Mouse (Mus musculus) hindbrain, postnatal 0 days (tissue): ENCODE data around the gene Nup93. TPM values are rescaled to one million over a fixed set of nuclear protein-coding genes. Genes with fewer than 3 reads are reported as not detected.

Experiments used
- ATAC-seq: fragments of 200-750 bp; cut with Nextera tagmentation; 2 replicates; pipeline ENCODE4 v1.8.0; 2017; ENCODE audit warnings: mild to moderate bottlenecking, moderate TSS enrichment, moderate library complexity
- DNase-seq: peaks from one replicate; pipeline ENCODE4 v3.0.0-alpha.2; 2015; ENCODE audit warnings: low spot score
- H3K27ac ChIP-seq: fragments of 300-500 bp; sonication (generic); 2 replicates; pipeline ENCODE4 v1.5.1; 2014; ENCODE audit warnings: mild to moderate bottlenecking
- H3K27me3 ChIP-seq: fragments of 300-500 bp; sonication (generic); 2 replicates; pipeline ENCODE4 v1.6.1; 2014; ENCODE audit warnings: low read length, mixed read lengths; ENCODE audit not compliant: insufficient read depth
- H3K36me3 ChIP-seq: fragments of 300-500 bp; sonication (generic); 2 replicates; pipeline ENCODE4 v1.6.1; 2014; ENCODE audit warnings: low read length, mixed read lengths; ENCODE audit not compliant: insufficient read depth
- H3K4me1 ChIP-seq: fragments of 300-500 bp; sonication (generic); 2 replicates; pipeline ENCODE4 v1.6.1; 2014; ENCODE audit warnings: antibody characterized with exemption, low read length, mixed read lengths; ENCODE audit not compliant: insufficient read depth
- H3K4me2 ChIP-seq: fragments of 300-500 bp; sonication (generic); 2 replicates; pipeline ENCODE4 v1.6.1; 2014; ENCODE audit warnings: low read depth, mild to moderate bottlenecking, low read length, moderate library complexity, mixed read lengths
- H3K4me3 ChIP-seq: fragments of 300-500 bp; sonication (generic); 2 replicates; pipeline ENCODE4 v1.5.1; 2014; ENCODE audit warnings: low read length
- H3K9ac ChIP-seq: fragments of 300-500 bp; sonication (generic); replicated peaks from 2 replicates; pipeline ENCODE4 v1.6.1; 2014; ENCODE audit warnings: mild to moderate bottlenecking, low read length, moderate library complexity, mixed read lengths
- H3K9me3 ChIP-seq: fragments of 300-500 bp; sonication (generic); 2 replicates; pipeline ENCODE4 v1.6.1; 2016; ENCODE audit warnings: low read length, mixed read lengths
- CTCF ChIP-seq: IDR thresholded peaks from 2 replicates; pipeline ENCODE4 v1.5.1; 2016; ENCODE audit warnings: antibody characterized with exemption, control low read depth, low read depth
- WGBS: fragments of 180-500 bp; shearing (Covaris S2); extraction: QIAGEN DNeasy Blood & Tissue Kit; methylation state at CpG from one replicate; pipeline ENCODE4 v1.1.7; 2014; 5-methylcytosine and 5-hydroxymethylcytosine counted together
- polyA plus RNA-seq: library from polyadenylated mRNA; unstranded; fragments of >200 nt; fragmentation: Nextera tagmentation; extraction: Ambion mirVana; gene quantifications from 2 replicates; pipeline ENCODE4 v1.2.1, GENCODE M21; 2015
- total RNA-seq: library from RNA; depleted of rRNA; stranded (reverse); fragments of >200 nt; gene quantifications from 2 replicates; pipeline ENCODE4 v1.2.3, GENCODE M21; 2014

The Nup93 gene
- total and polyA plus RNA-seq, 2 experiments from 2014 or later: 33.1 to 44.8 TPM

DNA sequence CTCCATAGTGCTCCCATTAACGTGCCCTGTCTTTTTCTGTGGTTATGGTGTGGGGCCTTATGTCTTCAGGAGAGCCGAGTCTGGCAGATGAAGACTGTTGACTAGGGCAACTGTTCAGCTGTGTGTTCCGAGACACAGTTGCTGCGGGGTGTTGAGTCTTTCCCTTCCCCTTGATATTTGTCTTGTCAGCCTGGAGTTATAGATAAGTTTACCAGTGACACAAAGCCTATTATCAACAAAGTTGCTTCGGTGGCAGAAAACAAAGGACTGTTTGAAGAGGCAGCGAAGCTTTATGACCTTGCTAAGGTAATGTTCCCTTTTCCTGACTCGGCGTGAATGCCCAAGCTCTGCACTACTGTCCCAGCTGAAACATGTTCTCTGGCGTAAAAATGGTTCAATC is 93.3 kb downstream of the Nup93 start:
- DNase-seq (no peak), ATAC-seq (no peak)
- Histone ChIP-seq H3K4me3 (no peak overlapping the region), H3K36me3 (peaks cover 77% of the 10 kb centered on the region), H3K9me3 (no peaks in the 10 kb centered on the region), H3K9ac (no peak overlapping the region), H3K27ac (no peak overlapping the region), H3K27me3 (no peaks in the 10 kb centered on the region), H3K4me1 (no peaks in the 10 kb centered on the region), H3K4me2 (no peak overlapping the region)
- WGBS: 88% methylated on average over 9 of the region's 9 CpGs
- TF ChIP-seq CTCF: no peak

DNA sequence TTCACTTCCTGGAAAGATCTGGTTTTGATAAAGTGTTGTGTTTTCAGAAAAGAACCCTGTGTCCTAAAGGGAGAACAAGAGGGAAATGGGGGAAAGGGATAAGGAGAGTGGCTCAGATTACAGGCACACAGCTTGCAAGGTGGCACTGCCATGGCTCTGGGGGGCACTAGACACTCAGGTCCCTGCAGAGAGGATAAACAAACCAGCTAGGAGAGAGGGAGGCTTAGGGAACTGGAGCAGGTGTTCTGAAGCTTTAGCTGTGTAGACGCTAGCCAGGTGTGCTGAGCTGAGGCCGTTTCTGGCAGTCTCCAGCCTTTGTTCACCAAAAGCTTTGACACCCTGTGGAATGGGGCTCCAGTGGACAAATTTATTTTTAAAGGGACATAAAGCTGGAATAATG is 99.7 kb downstream of the Nup93 start:
- Histone ChIP-seq H3K9ac (no peak overlapping the region), H3K4me3 (no peak overlapping the region), H3K27me3 (no peaks in the 10 kb centered on the region), H3K36me3 (peaks cover 67% of the 10 kb centered on the region), H3K9me3 (no peaks in the 10 kb centered on the region), H3K4me2 (no peak overlapping the region), H3K27ac (no peak overlapping the region), H3K4me1 (no peaks in the 10 kb centered on the region)
- WGBS: 86% methylated on average over 2 of the region's 2 CpGs
- no peak for TF ChIP-seq CTCF
- no peak for ATAC-seq
- DNase-seq: no peak

DNA sequence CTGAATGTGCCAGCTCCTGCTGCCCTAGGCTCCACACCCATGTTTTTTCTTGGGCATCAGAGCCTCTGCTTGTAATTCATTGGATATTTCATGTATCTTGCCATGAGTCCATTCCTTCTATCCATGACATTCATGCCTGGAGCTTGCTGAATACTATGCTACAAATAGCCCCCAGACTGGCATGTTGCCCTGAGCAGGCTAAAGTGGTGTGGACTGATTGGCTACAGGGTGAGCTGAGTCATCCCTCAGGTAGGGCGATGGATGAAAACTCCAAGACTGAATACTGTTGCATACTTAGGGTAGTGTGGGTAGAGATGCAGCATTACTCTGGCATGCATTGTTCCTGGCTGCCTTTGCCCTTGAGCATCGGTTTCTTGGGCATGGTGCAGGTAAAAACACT is 102.9 kb downstream of the Nup93 start:
- DNase-seq: no peak
- H3K36me3 ChIP-seq: peaks cover 48% of the 10 kb centered on the region
- H3K27ac ChIP-seq: no peak overlapping the region
- H3K9ac ChIP-seq: no peak overlapping the region
- H3K9me3 ChIP-seq: no peaks in the 10 kb centered on the region
- no peak overlapping the region for H3K4me3 ChIP-seq
- no peak for ATAC-seq
- WGBS: 96% methylated on average over 2 of the region's 2 CpGs
- no peak overlapping the region for H3K4me2 ChIP-seq
- TF ChIP-seq CTCF: no peak
- no peaks in the 10 kb centered on the region for H3K27me3 ChIP-seq
- H3K4me1 ChIP-seq: no peaks in the 10 kb centered on the region

DNA sequence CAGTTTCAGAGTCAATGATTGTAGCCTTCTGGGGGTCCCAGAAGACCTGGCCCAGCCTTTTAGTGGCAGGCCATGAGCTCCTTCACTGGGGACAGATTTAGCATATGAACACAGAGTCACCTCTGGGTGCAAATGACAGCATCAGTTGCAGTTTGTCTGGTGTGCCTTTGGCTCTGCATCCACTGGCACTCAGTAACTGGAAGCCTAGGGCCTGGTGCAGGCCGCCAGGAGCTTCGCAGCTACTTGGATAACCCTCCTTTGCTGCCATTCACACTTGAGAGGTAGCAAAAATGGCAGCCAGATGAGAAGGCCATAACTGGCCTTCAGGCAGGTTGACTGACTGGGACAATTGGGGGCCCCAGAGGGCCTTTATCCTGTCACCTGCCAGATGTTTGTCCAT is 103.3 kb downstream of the Nup93 start:
- peaks cover 43% of the 10 kb centered on the region for H3K36me3 ChIP-seq
- ATAC-seq (no peak), DNase-seq (no peak)
- H3K9me3 ChIP-seq: no peaks in the 10 kb centered on the region
- H3K27ac ChIP-seq: no peak overlapping the region
- H3K9ac ChIP-seq: no peak overlapping the region
- no peaks in the 10 kb centered on the region for H3K27me3 ChIP-seq
- TF ChIP-seq CTCF: no peak
- H3K4me3 ChIP-seq: no peak overlapping the region
- WGBS: 98% methylated on average over 2 of the region's 2 CpGs
- H3K4me1 ChIP-seq: no peaks in the 10 kb centered on the region
- H3K4me2 ChIP-seq: no peak overlapping the region

DNA sequence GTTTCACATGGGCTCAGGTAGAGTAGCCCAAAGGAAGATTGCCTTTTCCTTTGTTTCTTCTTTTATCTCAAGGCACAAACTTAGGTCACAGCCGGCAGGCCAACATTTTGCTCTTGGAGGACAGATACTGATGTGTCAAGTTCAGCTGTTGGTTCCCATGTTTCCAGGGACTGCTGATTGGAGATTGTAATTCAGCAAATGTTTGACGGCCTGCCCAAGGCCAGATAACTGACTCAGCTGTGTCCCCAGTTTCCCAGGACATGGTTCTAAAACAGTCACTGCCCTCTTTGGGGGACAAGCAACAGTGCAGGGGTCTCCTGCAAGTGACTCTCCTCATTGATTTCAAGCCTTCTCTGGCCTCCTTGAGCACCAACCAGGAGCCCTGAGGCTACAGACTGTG is 105.7 kb downstream of the Nup93 start:
- ATAC-seq (no peak), DNase-seq (no peak)
- no peaks in the 10 kb centered on the region for H3K4me1 ChIP-seq
- H3K27ac ChIP-seq: no peak overlapping the region
- H3K27me3 ChIP-seq: no peaks in the 10 kb centered on the region
- peaks cover 34% of the 10 kb centered on the region for H3K36me3 ChIP-seq
- no peaks in the 10 kb centered on the region for H3K9me3 ChIP-seq
- H3K4me3 ChIP-seq: no peak overlapping the region
- no peak overlapping the region for H3K4me2 ChIP-seq
- no peak overlapping the region for H3K9ac ChIP-seq
- WGBS: 88% methylated on average over 2 of the region's 2 CpGs
- no peak for TF ChIP-seq CTCF

DNA sequence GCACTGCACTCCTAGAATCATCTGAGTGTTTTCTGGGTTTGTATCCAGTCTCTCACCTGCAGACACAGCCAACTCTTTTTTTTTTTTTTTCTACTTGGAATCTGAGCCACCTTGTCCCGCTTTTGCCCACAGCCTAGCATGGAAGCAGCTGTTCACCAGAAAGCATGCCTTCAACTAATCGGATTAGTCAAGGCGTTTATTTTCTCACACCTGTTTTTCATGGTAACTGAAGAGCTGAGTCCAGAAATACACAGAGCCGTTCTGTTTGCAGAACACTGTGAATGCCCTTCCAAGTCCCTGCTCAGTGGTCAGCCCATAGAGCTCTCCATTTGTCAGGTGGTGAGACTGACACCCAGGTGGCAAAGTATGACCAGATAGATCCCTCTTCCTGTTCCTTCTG is 107.7 kb downstream of the Nup93 start:
- ATAC-seq: no peak
- Histone ChIP-seq H3K9ac (no peak overlapping the region), H3K27ac (no peak overlapping the region), H3K27me3 (no peaks in the 10 kb centered on the region), H3K4me1 (no peaks in the 10 kb centered on the region), H3K9me3 (no peaks in the 10 kb centered on the region), H3K36me3 (peaks cover 23% of the 10 kb centered on the region), H3K4me3 (no peak overlapping the region), H3K4me2 (no peak overlapping the region)
- WGBS: 65% methylated on average over 4 of the region's 4 CpGs
- TF ChIP-seq CTCF: no peak
- DNase-seq: no peak

DNA sequence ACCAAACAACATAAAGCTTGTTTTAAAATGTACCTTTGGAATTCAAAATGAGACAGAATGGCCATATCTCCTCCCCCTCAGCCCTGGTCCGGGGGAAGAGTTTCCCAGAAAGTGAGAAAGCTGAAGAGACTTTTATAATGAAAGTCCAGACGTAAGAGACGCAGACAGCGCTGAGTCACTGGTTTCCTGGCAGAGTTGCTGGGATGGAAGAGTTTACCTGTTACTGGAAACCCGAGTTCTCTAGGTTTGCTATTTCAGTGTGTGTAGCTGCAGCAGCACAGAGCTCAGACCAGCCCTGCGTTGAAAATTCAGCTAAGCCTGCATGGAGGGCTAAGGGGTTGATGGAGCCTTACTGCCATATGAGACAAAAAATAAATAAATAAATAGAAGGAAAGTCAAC is 108.7 kb downstream of the Nup93 start:
- H3K4me2 ChIP-seq: no peak overlapping the region
- no peaks in the 10 kb centered on the region for H3K4me1 ChIP-seq
- 92% methylated on average over 6 of the region's 6 CpGs for WGBS
- no peak overlapping the region for H3K4me3 ChIP-seq
- TF ChIP-seq CTCF: no peak
- DNase-seq (no peak), ATAC-seq (no peak)
- no peaks in the 10 kb centered on the region for H3K9me3 ChIP-seq
- no peak overlapping the region for H3K27ac ChIP-seq
- H3K27me3 ChIP-seq: no peaks in the 10 kb centered on the region
- H3K9ac ChIP-seq: no peak overlapping the region
- peaks cover 14% of the 10 kb centered on the region for H3K36me3 ChIP-seq

DNA sequence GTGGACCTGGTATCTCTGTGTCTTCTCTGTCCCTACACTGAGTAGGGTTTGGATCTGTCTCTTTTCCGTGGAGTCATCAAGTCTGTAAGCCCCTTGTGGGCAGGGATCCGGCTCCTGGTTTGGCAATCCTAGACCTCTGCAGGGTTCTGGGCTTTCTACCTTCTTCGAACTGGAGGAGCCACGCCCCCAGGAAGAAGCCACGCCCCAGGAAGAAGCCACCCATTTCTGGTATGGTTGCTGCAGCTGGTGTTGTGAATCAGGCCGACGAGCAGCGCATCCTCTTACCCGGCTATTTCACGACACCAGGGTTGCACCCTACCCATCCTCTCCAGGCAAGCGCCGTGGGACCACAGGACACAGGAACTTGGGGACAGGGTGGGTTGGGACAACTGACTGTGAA is 109.7 kb downstream of the Nup93 start:
- ATAC-seq (0 out of 2 replicates have a peak, but pooled peaks have one; percentile 1), DNase-seq (no peak)
- no peak for TF ChIP-seq CTCF
- Histone ChIP-seq H3K9me3 (no peaks in the 10 kb centered on the region), H3K9ac (no peak overlapping the region), H3K4me3 (no peak overlapping the region), H3K4me2 (no peak overlapping the region), H3K27ac (no peak overlapping the region), H3K27me3 (no peaks in the 10 kb centered on the region), H3K4me1 (no peaks in the 10 kb centered on the region), H3K36me3 (peaks cover 5% of the 10 kb centered on the region; the same call in 1 of the 2 replicates)
- 57% methylated on average over 12 of the region's 12 CpGs for WGBS
